Mouse (Mus musculus): ENCODE data around the gene Krt9.

Krt9 gene

DNA sequence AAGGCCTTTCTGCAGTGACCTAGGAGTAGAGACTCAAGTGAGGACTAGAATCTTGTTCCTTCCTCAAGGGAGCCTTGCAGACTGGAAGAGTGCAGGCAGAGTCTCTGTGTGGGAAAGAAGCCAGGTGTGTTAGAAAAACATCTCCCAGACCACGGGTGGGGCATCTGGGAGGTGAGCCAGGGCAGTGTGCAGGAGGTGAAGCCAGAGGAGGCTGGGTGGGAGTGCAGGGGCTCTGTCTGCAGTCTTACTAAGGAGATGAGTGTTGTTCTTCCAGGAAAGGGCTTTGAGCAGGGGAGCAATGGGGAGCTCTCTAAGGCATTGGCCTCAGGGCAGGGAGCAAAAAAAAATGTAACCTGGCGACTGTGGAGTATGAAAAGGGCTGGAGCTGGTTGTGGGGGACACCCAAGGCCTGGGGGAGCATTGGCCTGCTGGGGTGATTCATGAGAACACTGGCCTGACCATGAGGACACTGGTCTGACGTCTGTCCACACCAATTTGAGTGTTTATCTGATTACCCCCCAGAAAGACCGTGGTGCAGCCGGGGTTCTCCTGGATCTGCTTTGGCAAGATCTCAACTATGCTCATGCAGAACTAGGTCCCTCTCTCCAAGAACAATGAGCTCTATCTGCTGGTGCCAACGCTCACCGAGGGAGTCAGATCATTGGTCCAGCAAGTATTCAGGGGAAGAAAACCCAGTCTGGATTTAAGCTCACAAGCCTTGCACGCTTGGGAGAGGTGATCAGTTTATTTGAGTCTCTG is 37.4 kb downstream of the Krt9 start:
- in situ Hi-C loops (cut with MboI, MseI): no loop called here

DNA sequence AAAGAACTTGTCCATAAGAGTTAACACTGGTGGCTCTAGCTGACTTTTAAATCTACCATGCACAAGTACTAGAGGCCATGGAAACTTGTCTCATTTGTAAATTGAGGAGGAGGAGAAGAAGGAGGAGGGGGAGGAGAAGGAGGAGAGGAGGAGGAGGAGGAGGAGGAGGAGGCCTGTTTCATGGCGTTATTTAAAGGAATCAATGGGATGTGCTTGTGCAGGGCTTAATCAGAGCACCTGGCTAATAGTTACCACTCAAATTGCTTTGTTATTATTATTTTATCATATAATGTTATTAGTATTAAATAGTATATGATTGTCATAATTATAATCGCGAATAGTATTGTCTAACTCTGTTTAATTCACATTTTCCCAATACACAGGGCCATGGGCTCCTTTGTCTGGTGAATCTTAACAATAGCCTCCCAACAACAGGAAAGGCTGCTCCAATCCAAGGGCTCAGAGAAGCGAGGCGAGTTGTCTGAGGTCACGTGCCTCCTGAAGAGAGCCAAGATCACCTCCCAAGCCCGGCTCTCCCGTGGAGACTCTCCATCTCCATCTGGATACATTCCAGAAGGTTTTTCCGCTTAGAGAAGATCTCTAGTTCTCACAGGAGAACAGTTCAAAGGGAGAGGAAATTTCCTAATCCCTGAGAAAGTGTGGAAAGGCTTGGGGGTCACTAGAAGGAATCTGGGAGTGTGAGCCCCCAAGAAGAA is 44.3 kb downstream of the Krt9 start, which contains the start of gene Krt19:
Gene Krt19 (minus strand): TSS at position 51 of the 716 bp plus-strand sequence.
- in situ Hi-C loops (cut with MboI, MseI): no loop called here

GRCm38 (mm10) chr11:100147566-100148353 is 45.3 kb downstream of the Krt9 start:
- in situ Hi-C loops (cut with MboI, MseI): no loop called here

- in situ Hi-C loops (cut with MboI, MseI): no loop called here
Measured at GRCm38 (mm10) chr11:100145858-100146560, 47.0 kb downstream of the Krt9 start.

DNA sequence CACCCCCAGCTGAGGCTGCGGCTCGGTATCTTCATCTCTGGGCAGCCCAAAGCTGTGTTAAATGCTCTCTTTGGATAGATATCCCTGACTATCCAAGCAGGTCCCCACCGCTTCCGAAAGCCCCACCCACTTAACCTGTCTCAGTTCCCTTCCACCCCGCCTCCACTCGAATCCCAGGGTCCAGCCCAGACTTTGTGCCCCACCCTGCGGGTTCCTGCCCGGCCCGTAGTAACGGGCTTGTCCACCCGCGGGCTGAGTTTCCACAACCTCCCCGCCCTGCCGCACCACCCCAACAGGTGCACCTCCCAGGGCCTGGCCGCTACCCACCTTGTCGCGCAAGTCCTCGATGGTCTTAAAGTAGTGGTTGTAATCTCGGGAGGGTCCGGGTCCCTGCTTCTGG is 47.9 kb downstream of the Krt9 start:
- in situ Hi-C loops (cut with MboI, MseI): no loop called here

GRCm38 (mm10) chr11:100140966-100141365 is 52.1 kb downstream of the Krt9 start:
- in situ Hi-C loops (cut with MboI, MseI): no loop called here

GRCm38 (mm10) chr11:100139391-100139790 is 53.7 kb downstream of the Krt9 start:
- in situ Hi-C loops (cut with MboI, MseI): no loop called here

GRCm38 (mm10) chr11:100138809-100139208 is 54.2 kb downstream of the Krt9 start:
- in situ Hi-C loops (cut with MboI, MseI): no loop called here

DNA sequence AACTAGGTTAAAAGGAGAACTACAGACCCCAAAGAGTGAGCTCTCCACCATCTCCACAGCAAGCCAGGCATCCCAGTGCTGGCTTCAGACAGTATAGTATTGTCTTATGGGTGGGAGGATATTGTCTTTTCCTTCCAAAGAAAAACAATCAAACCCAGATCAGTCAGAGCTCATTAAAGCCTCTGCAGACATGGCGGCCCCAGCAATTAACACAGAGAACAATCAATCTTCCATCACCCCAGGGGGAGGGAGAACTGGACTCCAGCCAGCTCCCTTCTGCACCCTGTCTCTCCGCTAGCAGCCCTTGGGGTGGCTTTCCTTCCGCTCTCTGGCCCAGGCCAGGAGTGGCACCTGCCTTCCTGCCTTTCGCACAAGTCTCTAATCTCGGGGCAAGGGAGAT is 55.4 kb downstream of the Krt9 start:
- in situ Hi-C loops (cut with MboI, MseI): no loop called here

Measured in regulatory T cell (primary cell).